Mouse (Mus musculus): Measurements from ENCODE around the gene Coa4. TPM values are rescaled to one million over a fixed set of nuclear protein-coding genes. Genes with fewer than 3 reads are reported as not detected.

Gene Coa4
- polyA plus RNA-seq, 1 experiment: 12.7 TPM

GRCm38 (mm10) chr7:100534216-100534615, 2.7 kb upstream of the Coa4 start:
- 73% methylated on average over 3 of the region's 3 CpGs for WGBS
- Histone ChIP-seq H3K4me3 (replicated peaks; ENCODE audit: insufficient read depth, low read depth, low read length) (no peak overlapping the region), H3K4me1 (ENCODE audit: control insufficient read depth, insufficient read depth, low read length) (no peaks in the 10 kb centered on the region; the same call in 1 of the 2 replicates), H3K27me3 (ENCODE audit: control insufficient read depth, insufficient read depth, low read length) (no peaks in the 10 kb centered on the region), H3K27ac (ENCODE audit: insufficient read depth, low read length) (no peak overlapping the region)
- DNase-seq: no peak
- TF ChIP-seq CTCF (IDR thresholded peaks at IDR 0.05; ENCODE audit: borderline replicate concordance, insufficient read depth, low read depth, low read length) (no peak), POLR2A (IDR thresholded peaks at IDR 0.05; ENCODE audit: borderline replicate concordance, insufficient read depth, low read length) (no peak)

- no peak overlapping the region for H3K4me3 ChIP-seq (replicated peaks; ENCODE audit: insufficient read depth, low read depth, low read length)
- H3K27ac ChIP-seq (ENCODE audit: insufficient read depth, low read length): no peak overlapping the region
- H3K27me3 ChIP-seq (ENCODE audit: control insufficient read depth, insufficient read depth, low read length): no peaks in the 10 kb centered on the region
- no peak for DNase-seq
- TF ChIP-seq POLR2A (IDR thresholded peaks at IDR 0.05; ENCODE audit: borderline replicate concordance, insufficient read depth, low read length) (no peak), CTCF (IDR thresholded peaks at IDR 0.05; ENCODE audit: borderline replicate concordance, insufficient read depth, low read depth, low read length) (no peak)
- WGBS: 73% methylated on average over 2 of the region's 2 CpGs
- no peaks in the 10 kb centered on the region; the same call in 1 of the 2 replicates for H3K4me1 ChIP-seq (ENCODE audit: control insufficient read depth, insufficient read depth, low read length)
Measured at GRCm38 (mm10) chr7:100535831-100536230, 1.0 kb upstream of the Coa4 start.

GRCm38 (mm10) chr7:100537519-100537902, 640 bp downstream of the Coa4 start:
- 35% methylated on average over 7 of the region's 7 CpGs for WGBS
- Histone ChIP-seq H3K4me1 (ENCODE audit: control insufficient read depth, insufficient read depth, low read length) (no peaks in the 10 kb centered on the region; the same call in 1 of the 2 replicates), H3K27ac (ENCODE audit: insufficient read depth, low read length) (no peak overlapping the region), H3K4me3 (replicated peaks; ENCODE audit: insufficient read depth, low read depth, low read length) (peak overlapping the region; percentile 77), H3K27me3 (ENCODE audit: control insufficient read depth, insufficient read depth, low read length) (no peaks in the 10 kb centered on the region)
- no peak for DNase-seq
- TF ChIP-seq POLR2A (IDR thresholded peaks at IDR 0.05; ENCODE audit: borderline replicate concordance, insufficient read depth, low read length): no peak
- no peak for TF ChIP-seq CTCF (IDR thresholded peaks at IDR 0.05; ENCODE audit: borderline replicate concordance, insufficient read depth, low read depth, low read length)

GRCm38 (mm10) chr7:100539516-100539915, 2.6 kb downstream of the Coa4 start:
- WGBS: 93% methylated on average over 9 of the region's 9 CpGs
- DNase-seq: no peak
- Histone ChIP-seq H3K27ac (ENCODE audit: insufficient read depth, low read length) (no peak overlapping the region), H3K4me3 (replicated peaks; ENCODE audit: insufficient read depth, low read depth, low read length) (no peak overlapping the region), H3K4me1 (ENCODE audit: control insufficient read depth, insufficient read depth, low read length) (no peaks in the 10 kb centered on the region; the same call in 1 of the 2 replicates), H3K27me3 (ENCODE audit: control insufficient read depth, insufficient read depth, low read length) (no peaks in the 10 kb centered on the region)
- TF ChIP-seq CTCF (IDR thresholded peaks at IDR 0.05; ENCODE audit: borderline replicate concordance, insufficient read depth, low read depth, low read length) (no peak), POLR2A (IDR thresholded peaks at IDR 0.05; ENCODE audit: borderline replicate concordance, insufficient read depth, low read length) (no peak)

GRCm38 (mm10) chr7:100544437-100544836, 7.6 kb downstream of the Coa4 start:
- 74% methylated on average over 1 of the region's 1 CpGs for WGBS
- no peak for DNase-seq
- no peak overlapping the region for H3K4me3 ChIP-seq (replicated peaks; ENCODE audit: insufficient read depth, low read depth, low read length)
- H3K27me3 ChIP-seq (ENCODE audit: control insufficient read depth, insufficient read depth, low read length): no peaks in the 10 kb centered on the region
- TF ChIP-seq CTCF (IDR thresholded peaks at IDR 0.05; ENCODE audit: borderline replicate concordance, insufficient read depth, low read depth, low read length) (no peak), POLR2A (IDR thresholded peaks at IDR 0.05; ENCODE audit: borderline replicate concordance, insufficient read depth, low read length) (no peak)
- H3K27ac ChIP-seq (ENCODE audit: insufficient read depth, low read length): no peak overlapping the region
- no peaks in the 10 kb centered on the region for H3K4me1 ChIP-seq (ENCODE audit: control insufficient read depth, insufficient read depth, low read length)

GRCm38 (mm10) chr7:100547631-100548030, 10.8 kb downstream of the Coa4 start:
- 82% methylated on average over 4 of the region's 4 CpGs for WGBS

GRCm38 (mm10) chr7:100549796-100550195, 12.9 kb downstream of the Coa4 start:
- no peak for DNase-seq
- no peak overlapping the region for H3K4me3 ChIP-seq (replicated peaks; ENCODE audit: insufficient read depth, low read depth, low read length)
- WGBS: 83% methylated on average over 3 of the region's 3 CpGs
- no peaks in the 10 kb centered on the region; the same call in 1 of the 2 replicates for H3K27me3 ChIP-seq (ENCODE audit: control insufficient read depth, insufficient read depth, low read length)
- H3K27ac ChIP-seq (ENCODE audit: insufficient read depth, low read length): no peak overlapping the region
- TF ChIP-seq POLR2A (IDR thresholded peaks at IDR 0.05; ENCODE audit: borderline replicate concordance, insufficient read depth, low read length): no peak
- no peak for TF ChIP-seq CTCF (IDR thresholded peaks at IDR 0.05; ENCODE audit: borderline replicate concordance, insufficient read depth, low read depth, low read length)
- peaks cover 9% of the 10 kb centered on the region for H3K4me1 ChIP-seq (ENCODE audit: control insufficient read depth, insufficient read depth, low read length)

More at GRCm38 (mm10) chr7:100547631-100548030, 10.8 kb downstream of the Coa4 start:
- Histone ChIP-seq H3K4me3 (replicated peaks; ENCODE audit: insufficient read depth, low read depth, low read length) (no peak overlapping the region), H3K4me1 (ENCODE audit: control insufficient read depth, insufficient read depth, low read length) (peaks cover 9% of the 10 kb centered on the region), H3K27ac (ENCODE audit: insufficient read depth, low read length) (no peak overlapping the region), H3K27me3 (ENCODE audit: control insufficient read depth, insufficient read depth, low read length) (no peaks in the 10 kb centered on the region; the same call in 1 of the 2 replicates)
- no peak for TF ChIP-seq CTCF (IDR thresholded peaks at IDR 0.05; ENCODE audit: borderline replicate concordance, insufficient read depth, low read depth, low read length)
- DNase-seq: no peak

- DNase-seq: peak; percentile 49 to 66
- H3K27ac ChIP-seq (ENCODE audit: insufficient read depth, low read length): peak overlapping the region; percentile 64
Measured at GRCm38 (mm10) chr7:100550338-100551007, 13.6 kb downstream of the Coa4 start.

More at GRCm38 (mm10) chr7:100550338-100551007, 13.6 kb downstream of the Coa4 start:
- 8% methylated on average over 5 of the region's 5 CpGs for WGBS
- H3K4me3 ChIP-seq (replicated peaks; ENCODE audit: insufficient read depth, low read depth, low read length): no peak overlapping the region
- peaks cover 9% of the 10 kb centered on the region for H3K4me1 ChIP-seq (ENCODE audit: control insufficient read depth, insufficient read depth, low read length)
- no peaks in the 10 kb centered on the region; the same call in 1 of the 2 replicates for H3K27me3 ChIP-seq (ENCODE audit: control insufficient read depth, insufficient read depth, low read length)
- TF ChIP-seq CTCF (IDR thresholded peaks at IDR 0.05; ENCODE audit: borderline replicate concordance, insufficient read depth, low read depth, low read length) (peak; percentile 39; the same call in 1 of the 2 replicates), POLR2A (IDR thresholded peaks at IDR 0.05; ENCODE audit: borderline replicate concordance, insufficient read depth, low read length) (no peak)
